Mouse (Mus musculus) ES-E14 (cell line): Measurements from ENCODE around the gene Ptges. TPM values are rescaled to one million over a fixed set of nuclear protein-coding genes. Genes with fewer than 3 reads are reported as not detected.

Experiments
- DNase-seq: peaks from one replicate; pipeline ENCODE4 v3.0.0-alpha.2; 2013; ENCODE audit warnings: low read depth, low spot score
- H3K27ac ChIP-seq: 2 replicates; pipeline ENCODE4 v1.5.1; 2012; ENCODE audit warnings: low read depth, mild to moderate bottlenecking, low read length, moderate library complexity, mixed read lengths; ENCODE audit not compliant: poor library complexity, insufficient read depth, severe bottlenecking
- H3K36me3 ChIP-seq: 2 replicates; pipeline ENCODE4 v1.6.1; 2012; ENCODE audit warnings: mild to moderate bottlenecking, low read length, moderate library complexity, mixed read lengths; ENCODE audit not compliant: control insufficient read depth, poor library complexity, insufficient read depth, severe bottlenecking
- H3K4me1 ChIP-seq, 2 experiments: fragments of 150-350 bp in 1 of 2; sonication (generic) in 1 of 2; 2 replicates each; pipeline ENCODE4 v1.6.1; 2012; ENCODE audit warnings: low read length in 2 of 2, mild to moderate bottlenecking in 1 of 2, mixed read lengths in 1 of 2; ENCODE audit not compliant: control insufficient read depth in 2 of 2, insufficient read depth in 2 of 2, poor library complexity in 1 of 2
- H3K4me3 ChIP-seq, 2 experiments: fragments of 150-350 bp in 1 of 2; sonication (generic) in 1 of 2; 2 replicates each; pipeline ENCODE4 v1.5.1; 2012; ENCODE audit warnings: low read length in 2 of 2, low read depth in 1 of 2, mild to moderate bottlenecking in 1 of 2, mixed read lengths in 1 of 2; ENCODE audit not compliant: insufficient read depth in 1 of 2, poor library complexity in 1 of 2, severe bottlenecking in 1 of 2
- H3K9ac ChIP-seq: 2 replicates; pipeline ENCODE4 v1.6.1; 2012; ENCODE audit warnings: low read depth, mild to moderate bottlenecking, low read length, mixed read lengths; ENCODE audit not compliant: poor library complexity, insufficient read depth, severe bottlenecking
- H3K9me3 ChIP-seq: fragments of 150-350 bp; sonication (generic); 2 replicates; pipeline ENCODE4 v1.6.1; 2012; ENCODE audit warnings: low read depth, mild to moderate bottlenecking, low read length; ENCODE audit not compliant: control insufficient read depth, insufficient read depth
- CHD2 ChIP-seq: IDR thresholded peaks from 2 replicates; pipeline ENCODE4 v1.6.1; 2014; ENCODE audit warnings: mild to moderate bottlenecking, low read depth, low read length, inconsistent platforms
- HCFC1 ChIP-seq: IDR thresholded peaks from 2 replicates; pipeline ENCODE4 v1.6.1; 2012; ENCODE audit warnings: low read length, inconsistent platforms, borderline replicate concordance; ENCODE audit not compliant: insufficient read depth
- MAFK ChIP-seq: IDR thresholded peaks from 2 replicates; pipeline ENCODE4 v1.6.1; 2014; ENCODE audit warnings: mild to moderate bottlenecking, low read depth, low read length, inconsistent platforms; ENCODE audit not compliant: insufficient read depth
- ZC3H11A ChIP-seq: IDR thresholded peaks from 2 replicates; pipeline ENCODE4 v1.6.1; 2012; ENCODE audit warnings: low read depth, mild to moderate bottlenecking, inconsistent platforms, low read length, borderline replicate concordance
- ZNF384 ChIP-seq: IDR thresholded peaks from 2 replicates; pipeline ENCODE4 v1.6.1; 2012; ENCODE audit warnings: low read depth, low read length, inconsistent platforms
- in situ Hi-C, 2 experiments: fragments of 600-800 bp; cut with MboI; formaldehyde crosslinking; loops; one replicate each; pipeline ENCODE4 v1.15.1; 2025; ENCODE audit warnings: low sequenced_read_pairs in 2 of 2, inconsistent platforms in 1 of 2; ENCODE audit not compliant: unreplicated experiment in 2 of 2
- total RNA-seq: library from RNA; depleted of rRNA; stranded (reverse); fragments of 300-350 nt; gene quantifications from 2 replicates; pipeline ENCODE4 v1.2.3, GENCODE M21; 2012

Ptges gene
- total RNA-seq, 1 experiment: 30.3 TPM

DNA sequence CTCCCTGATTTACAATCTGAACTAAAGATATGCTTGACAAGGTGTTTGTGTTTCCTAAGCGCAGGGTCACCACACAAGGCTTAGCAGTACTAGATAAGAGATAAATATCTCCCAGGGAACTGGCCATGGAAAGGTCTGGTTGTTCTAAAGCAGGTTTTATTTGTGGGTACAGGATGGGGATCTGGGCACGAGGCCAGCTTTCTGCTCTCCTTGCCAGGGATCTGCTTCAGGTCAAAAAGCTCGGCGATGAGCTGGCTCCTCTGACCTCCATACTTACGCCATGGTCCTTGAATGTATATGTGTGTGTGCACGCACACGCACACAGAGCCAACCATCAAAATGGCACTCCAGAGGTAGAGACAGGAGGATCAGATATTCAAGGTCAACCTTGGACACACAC, 24.7 kb downstream of the Ptges start:
- no peak for DNase-seq
- H3K4me3 ChIP-seq: no peak overlapping the region
- no peak for TF ChIP-seq CHD2
- TF ChIP-seq MAFK: no peak
- TF ChIP-seq HCFC1: no peak
- no peak for TF ChIP-seq ZC3H11A
- no peaks in the 10 kb centered on the region for H3K9me3 ChIP-seq
- in situ Hi-C loops: no loop called here
- peaks cover 3 to 16% of the 10 kb centered on the region in 2 experiments; a peak in 2 of 4 replicates for H3K4me1 ChIP-seq
- H3K27ac ChIP-seq: no peak overlapping the region
- H3K36me3 ChIP-seq: no peaks in the 10 kb centered on the region
- no peak overlapping the region for H3K9ac ChIP-seq

GRCm38 (mm10) chr2:30904231-30904630, 25.4 kb downstream of the Ptges start:
- no peak for DNase-seq
- Histone ChIP-seq H3K27ac (no peak overlapping the region), H3K4me1 (peaks cover 3 to 16% of the 10 kb centered on the region in 2 experiments; a peak in 2 of 4 replicates), H3K9me3 (no peaks in the 10 kb centered on the region), H3K9ac (no peak overlapping the region), H3K36me3 (no peaks in the 10 kb centered on the region), H3K4me3 (no peak overlapping the region)
- TF ChIP-seq HCFC1 (no peak), MAFK (no peak), ZNF384 (no peak)
- in situ Hi-C loops: no loop called here

- in situ Hi-C loops: no loop called here
- no peak for DNase-seq
- Histone ChIP-seq H3K9ac (peak overlapping the region; percentile 11; the same call in 1 of the 2 replicates), H3K4me3 (peak overlapping the region; percentile 46 to 52), H3K36me3 (no peaks in the 10 kb centered on the region), H3K27ac (no peak overlapping the region), H3K9me3 (no peaks in the 10 kb centered on the region), H3K4me1 (peaks cover 3 to 16% of the 10 kb centered on the region in 2 experiments; a peak in 2 of 4 replicates)
- no peak for TF ChIP-seq MAFK
- TF ChIP-seq ZNF384: no peak
- TF ChIP-seq CHD2: no peak
- no peak for TF ChIP-seq ZC3H11A
- no peak for TF ChIP-seq HCFC1
Observed at GRCm38 (mm10) chr2:30902726-30903722, 26.6 kb downstream of the Ptges start.

DNA sequence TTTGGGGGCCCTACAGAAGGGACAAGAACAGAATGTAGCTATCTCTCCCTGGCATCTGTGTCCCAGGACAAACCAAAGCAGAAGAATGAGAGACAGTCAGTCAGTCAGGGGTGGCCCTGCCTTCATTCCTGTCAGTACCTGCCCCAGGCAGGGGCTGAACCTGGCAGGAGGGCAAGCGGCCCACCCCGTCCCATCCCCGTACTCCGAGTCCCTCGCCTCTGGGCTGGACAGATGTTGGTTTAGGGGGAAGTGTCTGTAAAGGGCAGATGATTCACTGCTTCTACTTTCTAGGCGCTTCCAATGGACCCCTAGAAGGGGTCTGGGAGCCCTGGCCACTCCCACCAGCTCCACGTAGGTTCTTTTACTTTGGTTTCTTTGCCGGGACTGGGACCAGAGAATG, 27.4 kb downstream of the Ptges start:
- Histone ChIP-seq H3K4me1 (peaks cover 3 to 18% of the 10 kb centered on the region in 2 experiments; a peak in 2 of 4 replicates), H3K27ac (no peak overlapping the region), H3K9me3 (no peaks in the 10 kb centered on the region), H3K9ac (no peak overlapping the region), H3K36me3 (no peaks in the 10 kb centered on the region), H3K4me3 (peak overlapping the region; percentile 46 to 52; a peak in 2 of 4 replicates)
- no peak for DNase-seq
- in situ Hi-C loops: no loop called here
- TF ChIP-seq MAFK (no peak), ZNF384 (no peak), ZC3H11A (no peak), HCFC1 (no peak), CHD2 (no peak)
